Mouse (Mus musculus): ENCODE data around the gene Tigd3.

The Tigd3 gene

GRCm38 (mm10) chr19:5848826-5849672 lies 44.9 kb downstream of the Tigd3 start:
- in situ Hi-C loops (cut with MboI; ENCODE audit: low sequenced_read_pairs) = no loop called here

GRCm38 (mm10) chr19:5848032-5848825 lies 45.7 kb downstream of the Tigd3 start:
- in situ Hi-C loops (cut with MboI; ENCODE audit: low sequenced_read_pairs) = no loop called here

- in situ Hi-C loops (cut with MboI; ENCODE audit: low sequenced_read_pairs) = no loop called here
Observed at GRCm38 (mm10) chr19:5847306-5847796, 46.6 kb downstream of the Tigd3 start.

- in situ Hi-C loops (cut with MboI; ENCODE audit: low sequenced_read_pairs) = no loop called here
Observed at GRCm38 (mm10) chr19:5846557-5847305, 47.2 kb downstream of the Tigd3 start.

- in situ Hi-C loops (cut with MboI; ENCODE audit: low sequenced_read_pairs) = no loop called here
Observed at GRCm38 (mm10) chr19:5846154-5846553, 47.8 kb downstream of the Tigd3 start.

- in situ Hi-C loops (cut with MboI; ENCODE audit: low sequenced_read_pairs) = no loop called here
Observed at GRCm38 (mm10) chr19:5845319-5846135, 48.4 kb downstream of the Tigd3 start.

- in situ Hi-C loops (cut with MboI; ENCODE audit: low sequenced_read_pairs) = no loop called here
Observed at GRCm38 (mm10) chr19:5844831-5845318, 49.1 kb downstream of the Tigd3 start.

- in situ Hi-C loops (cut with MboI; ENCODE audit: low sequenced_read_pairs) = no loop called here
Observed at GRCm38 (mm10) chr19:5843781-5844691, 49.9 kb downstream of the Tigd3 start.

GRCm38 (mm10) chr19:5842785-5843730 lies 50.9 kb downstream of the Tigd3 start:
- in situ Hi-C loops (cut with MboI; ENCODE audit: low sequenced_read_pairs) = no loop called here

- in situ Hi-C loops (cut with MboI; ENCODE audit: low sequenced_read_pairs) = no loop called here
Observed at GRCm38 (mm10) chr19:5841999-5842784, 51.8 kb downstream of the Tigd3 start.

GRCm38 (mm10) chr19:5841389-5841946 lies 52.5 kb downstream of the Tigd3 start:
- in situ Hi-C loops (cut with MboI; ENCODE audit: low sequenced_read_pairs) = no loop called here

All from CH12F3 (cell line).